Mouse (Mus musculus) kidney, embryonic 15.5 days (tissue): ENCODE data around the gene Plp2. TPM values are rescaled to one million over a fixed set of nuclear protein-coding genes. Genes with fewer than 3 reads are reported as not detected.

ENCODE experiments used
- ATAC-seq: fragments of 200-750 bp; cut with Nextera tagmentation; replicated peaks from 2 replicates; pipeline ENCODE4 v1.8.0; 2017; ENCODE audit warnings: moderate TSS enrichment; ENCODE audit not compliant: low FRiP score
- H3K27ac ChIP-seq: fragments of 300-500 bp; sonication (generic); 2 replicates; pipeline ENCODE4 v1.5.1; 2015; ENCODE audit warnings: mild to moderate bottlenecking, inconsistent platforms
- H3K27me3 ChIP-seq: fragments of 300-500 bp; sonication (generic); 2 replicates; pipeline ENCODE4 v1.6.1; 2015; ENCODE audit warnings: inconsistent platforms
- H3K36me3 ChIP-seq: fragments of 300-500 bp; sonication (generic); 2 replicates; pipeline ENCODE4 v1.6.1; 2015; ENCODE audit warnings: inconsistent platforms
- H3K4me1 ChIP-seq: fragments of 300-500 bp; sonication (generic); 2 replicates; pipeline ENCODE4 v1.6.1; 2015; ENCODE audit warnings: inconsistent platforms
- H3K4me2 ChIP-seq: fragments of 300-500 bp; sonication (generic); 2 replicates; pipeline ENCODE4 v1.6.1; 2015; ENCODE audit warnings: moderate library complexity, mild to moderate bottlenecking, inconsistent platforms
- H3K4me3 ChIP-seq: fragments of 300-500 bp; sonication (generic); replicated peaks from 2 replicates; pipeline ENCODE4 v1.5.1; 2015; ENCODE audit warnings: mild to moderate bottlenecking, inconsistent platforms
- H3K9ac ChIP-seq: fragments of 300-500 bp; sonication (generic); 2 replicates; pipeline ENCODE4 v1.6.1; 2015; ENCODE audit warnings: mild to moderate bottlenecking, inconsistent platforms
- H3K9me3 ChIP-seq: fragments of 300-500 bp; sonication (generic); replicated peaks from 2 replicates; pipeline ENCODE4 v1.6.1; 2016; ENCODE audit warnings: inconsistent platforms
- WGBS: fragments of 180-500 bp; shearing (Covaris S2); methylation state at CpG from one replicate; pipeline ENCODE4 v1.1.7; 2015; ENCODE audit warnings: mixed read lengths; 5-methylcytosine and 5-hydroxymethylcytosine counted together
- polyA plus RNA-seq: library from polyadenylated mRNA; unstranded; fragments of >200 nt; fragmentation: Nextera tagmentation; extraction: Ambion mirVana; gene quantifications from 2 replicates; pipeline ENCODE4 v1.2.1, GENCODE M21; 2015

Plp2 gene
- polyA plus RNA-seq, 1 experiment from 2014 or later, result 168 TPM

DNA sequence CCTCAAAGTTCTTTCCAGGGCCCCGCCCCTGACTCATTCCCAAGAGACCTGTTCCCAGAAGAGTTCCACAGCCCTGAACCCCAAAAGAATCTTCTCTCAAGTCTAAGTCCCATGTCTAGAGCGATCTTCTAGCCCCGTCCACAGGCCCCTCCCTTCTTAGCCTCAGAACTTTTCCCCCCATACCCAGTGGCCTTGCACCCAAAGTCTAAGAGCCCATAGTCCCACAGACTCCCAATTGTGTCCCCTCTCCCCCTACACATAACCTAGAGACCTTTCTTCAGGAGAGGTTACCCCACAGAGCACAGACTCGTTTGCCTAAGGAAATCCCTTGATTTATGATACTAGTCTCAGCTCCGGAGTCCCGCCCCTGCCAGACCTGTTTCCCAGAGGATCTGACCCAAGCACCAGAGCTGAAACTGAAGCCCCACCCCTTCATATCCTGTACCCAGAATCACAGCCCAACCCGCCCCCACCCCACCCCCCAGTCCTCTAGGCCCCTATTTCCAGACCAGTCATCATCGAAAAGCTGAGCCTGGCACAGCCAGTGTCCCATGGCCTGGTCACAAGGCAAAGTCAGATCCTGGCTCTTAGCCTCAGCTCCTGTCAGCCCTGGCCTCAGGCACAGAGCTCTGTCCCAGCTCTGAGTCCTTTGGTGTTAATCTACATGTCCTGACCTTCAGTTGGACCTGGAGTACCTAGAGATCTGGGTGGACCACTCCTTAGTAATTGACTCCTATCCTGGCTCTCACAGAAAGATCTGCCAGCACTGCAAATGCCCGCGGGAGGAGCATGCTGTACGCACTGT, 12.2 kb downstream of the Plp2 start:
- H3K4me1 ChIP-seq, result peaks cover 14% of the 10 kb centered on the region; the same call in 1 of the 2 replicates
- peaks cover 12% of the 10 kb centered on the region; the same call in 1 of the 2 replicates for H3K36me3 ChIP-seq
- H3K9ac ChIP-seq, result no peak overlapping the region
- H3K4me3 ChIP-seq, result peak overlapping the region; percentile 57
- H3K27me3 ChIP-seq, result no peaks in the 10 kb centered on the region
- H3K4me2 ChIP-seq, result peak overlapping the region; percentile 65
- ATAC-seq, result peak; percentile 50
- WGBS, result 40% methylated on average over 11 of the region's 11 CpGs
- H3K9me3 ChIP-seq, result no peaks in the 10 kb centered on the region
- H3K27ac ChIP-seq, result peak overlapping the region; percentile 89

DNA sequence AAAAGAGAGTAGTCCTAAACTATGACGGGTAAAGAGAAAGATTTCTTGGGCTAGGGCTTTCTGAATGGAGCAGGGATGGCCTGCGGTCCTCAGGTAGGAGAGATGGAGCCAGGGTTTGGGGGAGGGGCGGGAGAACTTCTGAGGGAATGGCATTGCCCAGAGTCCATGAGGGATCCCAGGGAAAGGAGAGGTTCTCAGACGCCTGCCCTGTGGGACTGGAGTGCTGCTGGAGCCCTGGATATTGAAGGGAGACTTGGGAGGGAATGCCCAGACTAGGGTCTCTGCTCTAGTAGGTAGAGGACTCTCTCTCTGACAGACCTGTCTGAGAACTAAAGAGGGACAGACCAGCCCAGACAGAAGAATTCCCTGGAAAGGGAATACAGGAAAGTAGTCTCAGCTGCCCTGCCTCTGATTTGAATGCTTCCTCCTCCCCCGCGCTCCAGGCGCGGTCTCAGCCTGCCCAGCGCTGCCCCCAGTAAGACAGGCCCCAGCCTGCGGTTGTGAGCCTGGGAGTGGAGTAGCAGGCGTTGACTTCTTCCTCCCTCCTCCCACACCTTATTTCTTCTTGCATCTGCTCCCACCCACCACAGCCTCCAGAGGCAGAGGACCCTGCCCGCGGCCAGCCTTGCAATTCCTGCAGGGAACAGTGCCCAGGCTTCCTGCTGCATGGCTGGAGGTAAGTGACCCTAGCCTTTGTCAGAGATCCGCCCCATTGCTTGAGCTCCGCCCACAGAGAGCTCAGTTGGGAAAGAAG, 13.0 kb downstream of the Plp2 start:
- 20% methylated on average over 15 of the region's 15 CpGs for WGBS
- H3K36me3 ChIP-seq, result 0 out of 2 replicates have a peak, but pooled peaks cover 5% of the 10 kb centered on the region
- peak overlapping the region; percentile 50; the same call in 1 of the 2 replicates for H3K9ac ChIP-seq
- no peaks in the 10 kb centered on the region for H3K27me3 ChIP-seq
- H3K4me2 ChIP-seq, result peak overlapping the region; percentile 65
- no peaks in the 10 kb centered on the region for H3K9me3 ChIP-seq
- H3K27ac ChIP-seq, result peak overlapping the region; percentile 89
- H3K4me3 ChIP-seq, result peak overlapping the region; percentile 57
- ATAC-seq, result peak; percentile 88
- H3K4me1 ChIP-seq, result peaks cover 14% of the 10 kb centered on the region; the same call in 1 of the 2 replicates

DNA sequence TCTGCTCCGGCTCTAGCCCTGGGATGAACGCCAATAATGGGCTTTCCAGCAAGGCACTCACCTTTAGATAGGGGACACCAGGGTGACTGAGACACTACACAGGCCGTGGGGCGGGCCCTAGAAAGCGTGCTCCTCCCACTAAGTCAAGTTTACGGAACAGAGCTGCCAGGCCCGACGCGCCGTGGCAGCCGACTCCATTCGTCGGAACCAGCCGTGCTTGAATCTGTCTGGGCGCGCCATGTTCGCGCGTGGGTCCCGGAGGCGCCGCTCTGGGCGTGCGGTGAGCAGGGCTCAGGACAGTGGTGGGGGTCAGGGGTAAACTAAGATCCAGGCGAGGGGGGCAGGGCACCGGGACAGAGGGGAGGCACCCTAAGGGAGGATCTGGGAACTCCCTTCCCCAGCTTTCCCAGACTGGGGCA, 14.0 kb downstream of the Plp2 start, which contains the start of gene Prickle3:
Prickle3 (plus strand) TSS at position 40 of the 419 bp plus-strand sequence.
- peak within 1 kb of the TSS; percentile 50 for H3K9ac ChIP-seq
- peak within 1 kb of the TSS; percentile 89 for H3K27ac ChIP-seq
- ATAC-seq, result peak; percentile 38; the same call in 1 of the 2 replicates
- H3K4me1 ChIP-seq, result peaks cover 14% of the 10 kb centered on the region; the same call in 1 of the 2 replicates
- WGBS, result 18% methylated on average over 26 of the region's 26 CpGs
- H3K36me3 ChIP-seq, result 0 out of 2 replicates have a peak, but pooled peaks cover 5% of the 10 kb centered on the region
- H3K4me2 ChIP-seq, result peak within 1 kb of the TSS; percentile 65
- no peaks in the 10 kb centered on the region for H3K9me3 ChIP-seq
- H3K4me3 ChIP-seq, result peak within 1 kb of the TSS; percentile 57
- H3K27me3 ChIP-seq, result no peaks in the 10 kb centered on the region

GRCm38 (mm10) chrX:7648671-7649304, 22.4 kb downstream of the Plp2 start:
- Histone ChIP-seq H3K4me2 (peak overlapping the region; percentile 65), H3K27ac (peak overlapping the region; percentile 88), H3K27me3 (no peaks in the 10 kb centered on the region), H3K9me3 (no peaks in the 10 kb centered on the region), H3K4me3 (peak overlapping the region; percentile 52), H3K36me3 (no peaks in the 10 kb centered on the region), H3K4me1 (no peaks in the 10 kb centered on the region), H3K9ac (peak overlapping the region; percentile 62)
- WGBS, result 18% methylated on average over 25 of the region's 25 CpGs
- peak; percentile 97 for ATAC-seq

DNA sequence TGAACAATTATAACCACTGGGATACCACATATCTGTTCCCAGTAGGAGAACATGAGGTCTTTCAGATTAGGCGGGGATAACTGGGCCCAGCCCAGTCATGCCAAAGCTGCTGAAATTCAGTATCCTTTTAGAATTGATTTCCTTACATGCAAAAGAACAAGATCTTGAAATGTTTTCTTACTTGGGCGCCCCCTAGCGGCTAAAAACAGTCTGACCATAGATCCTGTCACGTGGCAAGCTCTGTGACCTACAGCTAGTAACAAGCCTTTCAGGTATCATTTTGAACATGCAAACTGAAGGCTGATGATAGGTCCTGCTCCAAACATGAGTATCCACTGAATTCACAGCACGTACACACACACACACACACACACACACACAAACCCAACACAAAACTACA, 25.8 kb downstream of the Plp2 start:
- Histone ChIP-seq H3K27me3 (peaks cover 4% of the 10 kb centered on the region; the same call in 1 of the 2 replicates), H3K4me2 (no peak overlapping the region), H3K9me3 (no peaks in the 10 kb centered on the region), H3K4me3 (no peak overlapping the region), H3K27ac (no peak overlapping the region), H3K9ac (no peak overlapping the region), H3K36me3 (no peaks in the 10 kb centered on the region), H3K4me1 (no peaks in the 10 kb centered on the region)
- no peak for ATAC-seq
- 19% methylated on average over 5 of the region's 5 CpGs for WGBS

DNA sequence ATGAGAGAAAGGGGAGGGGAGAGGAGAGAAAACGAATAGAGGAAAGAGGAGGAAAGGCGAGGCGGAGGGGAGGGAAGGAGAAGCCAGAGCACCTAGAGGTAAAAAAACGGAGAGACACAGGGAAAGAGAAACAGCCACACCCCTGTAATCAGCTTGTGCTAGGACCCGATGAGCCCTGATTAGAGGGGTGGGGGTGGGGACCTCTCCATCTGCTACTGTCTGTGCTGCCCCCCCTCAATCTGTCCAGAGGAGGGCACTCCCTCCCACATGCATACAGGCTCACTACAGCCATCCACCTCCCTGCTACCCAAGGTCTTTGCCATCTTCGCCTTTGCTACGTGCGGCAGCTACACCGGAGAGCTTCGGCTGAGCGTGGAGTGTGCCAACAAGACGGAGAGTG, 30.4 kb downstream of the Plp2 start:
- no peaks in the 10 kb centered on the region for H3K36me3 ChIP-seq
- H3K4me3 ChIP-seq, result no peak overlapping the region
- no peaks in the 10 kb centered on the region for H3K4me1 ChIP-seq
- peaks cover 17% of the 10 kb centered on the region for H3K27me3 ChIP-seq
- no peak overlapping the region for H3K4me2 ChIP-seq
- no peak for ATAC-seq
- no peak overlapping the region for H3K9ac ChIP-seq
- H3K9me3 ChIP-seq, result no peaks in the 10 kb centered on the region
- 28% methylated on average over 12 of the region's 12 CpGs for WGBS
- no peak overlapping the region for H3K27ac ChIP-seq

DNA sequence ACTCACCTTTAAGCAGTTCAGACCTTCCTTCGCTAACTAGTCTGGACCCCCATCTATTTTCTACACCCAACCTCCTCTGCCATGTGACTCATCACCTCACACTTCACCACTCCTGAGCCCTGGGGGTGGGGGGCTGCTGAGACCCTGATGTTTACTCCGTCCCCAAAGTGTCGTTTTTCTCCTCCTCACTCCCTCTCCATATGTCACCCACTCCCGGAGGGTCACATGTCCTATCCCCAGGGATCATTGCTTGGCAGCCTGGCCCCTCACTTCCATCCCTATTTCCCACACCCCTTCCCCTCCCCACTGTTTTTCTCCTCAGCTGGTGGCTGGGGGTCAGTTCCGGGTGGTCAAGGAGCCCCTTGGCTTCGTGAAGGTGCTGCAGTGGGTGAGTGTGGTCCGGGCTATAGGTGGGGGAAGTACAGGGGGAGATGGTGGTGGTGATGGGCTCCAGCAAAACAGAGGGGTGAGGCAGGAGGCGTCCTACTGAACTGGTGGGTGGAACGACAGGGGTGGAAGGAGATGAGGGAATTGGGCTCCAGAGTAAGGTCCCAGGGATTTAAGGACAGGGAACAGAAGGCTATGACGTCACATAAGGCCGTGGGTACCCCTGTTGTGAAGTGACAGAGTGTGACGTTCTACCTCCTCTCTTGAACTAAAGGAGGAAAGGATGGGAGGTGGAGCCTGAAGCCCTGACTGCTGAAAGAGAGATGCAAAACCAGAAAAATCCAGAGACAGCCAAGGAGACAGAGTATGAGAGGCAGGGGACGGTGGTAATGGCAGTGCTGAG, 31.5 kb downstream of the Plp2 start:
- H3K4me1 ChIP-seq, result no peaks in the 10 kb centered on the region
- no peak overlapping the region for H3K4me3 ChIP-seq
- peaks cover 17% of the 10 kb centered on the region for H3K27me3 ChIP-seq
- H3K9me3 ChIP-seq, result no peaks in the 10 kb centered on the region
- H3K36me3 ChIP-seq, result no peaks in the 10 kb centered on the region
- no peak overlapping the region for H3K9ac ChIP-seq
- WGBS, result 20% methylated on average over 13 of the region's 13 CpGs
- no peak overlapping the region for H3K27ac ChIP-seq
- peak overlapping the region; percentile 55; the same call in 1 of the 2 replicates for H3K4me2 ChIP-seq
- no peak for ATAC-seq

GRCm38 (mm10) chrX:7638401-7639091, 32.6 kb downstream of the Plp2 start, which contains the start of gene Syp:
Gene Syp, plus strand, starts transcription at chrX:7638471.
- H3K27me3 ChIP-seq, result peaks cover 17% of the 10 kb centered on the region
- H3K9ac ChIP-seq, result no peak within 1 kb of the TSS
- no peaks in the 10 kb centered on the region for H3K9me3 ChIP-seq
- H3K36me3 ChIP-seq, result no peaks in the 10 kb centered on the region
- WGBS, result 25% methylated on average over 25 of the region's 42 CpGs
- no peak within 1 kb of the TSS for H3K27ac ChIP-seq
- H3K4me1 ChIP-seq, result no peaks in the 10 kb centered on the region
- ATAC-seq, result peak; percentile 89
- peak within 1 kb of the TSS; percentile 36 for H3K4me3 ChIP-seq
- H3K4me2 ChIP-seq, result peak within 1 kb of the TSS; percentile 55

- no peak overlapping the region for H3K4me3 ChIP-seq
- H3K27ac ChIP-seq, result no peak overlapping the region
- no peaks in the 10 kb centered on the region for H3K4me1 ChIP-seq
- H3K27me3 ChIP-seq, result peaks cover 12% of the 10 kb centered on the region
- no peaks in the 10 kb centered on the region for H3K9me3 ChIP-seq
- no peaks in the 10 kb centered on the region for H3K36me3 ChIP-seq
- no peak overlapping the region for H3K9ac ChIP-seq
- no peak overlapping the region for H3K4me2 ChIP-seq
- WGBS, result 72% methylated on average over 3 of the region's 3 CpGs
- no peak for ATAC-seq
These were observed 36.1 kb downstream of the Plp2 start for GRCm38 (mm10) chrX:7635101-7635500.

DNA sequence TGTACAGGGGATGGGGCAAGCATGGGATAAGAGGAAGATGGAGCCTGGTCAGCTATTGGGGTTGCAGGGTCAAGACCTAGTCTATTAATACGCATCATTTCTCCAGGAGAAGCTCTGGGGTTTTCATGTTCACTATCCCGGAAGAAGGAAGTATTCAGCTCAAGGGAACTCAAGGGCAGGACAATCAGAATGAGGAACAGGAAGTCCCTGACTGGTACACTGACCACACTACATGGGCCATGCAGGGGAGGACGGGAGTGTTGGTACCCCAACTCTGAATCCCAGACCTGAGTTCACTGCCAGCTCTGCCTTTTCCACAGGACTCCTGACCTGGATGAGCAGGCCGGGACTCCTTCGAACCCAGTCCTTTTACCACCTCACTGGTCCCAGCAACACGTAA, 38.6 kb downstream of the Plp2 start:
- no peaks in the 10 kb centered on the region for H3K9me3 ChIP-seq
- WGBS, result 87% methylated on average over 6 of the region's 6 CpGs

More for the DNA sequence above, 38.6 kb downstream of the Plp2 start:
- no peak overlapping the region for H3K4me3 ChIP-seq
- no peak overlapping the region for H3K9ac ChIP-seq
- H3K4me1 ChIP-seq, result no peaks in the 10 kb centered on the region
- no peaks in the 10 kb centered on the region for H3K36me3 ChIP-seq
- no peak overlapping the region for H3K4me2 ChIP-seq
- no peak for ATAC-seq
- H3K27ac ChIP-seq, result no peak overlapping the region
- H3K27me3 ChIP-seq, result no peaks in the 10 kb centered on the region
